Mouse (Mus musculus) forebrain, postnatal 0 days (tissue): ENCODE results near the gene Fbxo41. TPM values are rescaled to one million over a fixed set of nuclear protein-coding genes. Genes with fewer than 3 reads are reported as not detected.

Source experiments
- ATAC-seq: fragments of 200-750 bp; cut with Nextera tagmentation; 2 replicates; pipeline ENCODE4 v1.8.0; 2017; ENCODE audit warnings: mild to moderate bottlenecking, moderate library complexity
- DNase-seq: peaks from one replicate; pipeline ENCODE4 v3.0.0-alpha.2; 2015
- H3K27ac ChIP-seq: fragments of 300-500 bp; sonication (generic); 2 replicates; pipeline ENCODE4 v1.5.1; 2014; ENCODE audit warnings: low read depth, mild to moderate bottlenecking, antibody characterized with exemption, low read length, moderate library complexity, mixed read lengths
- H3K27me3 ChIP-seq: fragments of 300-500 bp; sonication (generic); 2 replicates; pipeline ENCODE4 v1.6.1; 2014; ENCODE audit warnings: mild to moderate bottlenecking, low read length, mixed read lengths; ENCODE audit not compliant: insufficient read depth
- H3K36me3 ChIP-seq: fragments of 300-500 bp; sonication (generic); 2 replicates; pipeline ENCODE4 v1.6.1; 2014; ENCODE audit warnings: mild to moderate bottlenecking, moderate library complexity; ENCODE audit not compliant: insufficient read depth
- H3K4me1 ChIP-seq: fragments of 300-500 bp; sonication (generic); 2 replicates; pipeline ENCODE4 v1.6.1; 2014; ENCODE audit warnings: antibody characterized with exemption; ENCODE audit not compliant: insufficient read depth
- H3K4me2 ChIP-seq: fragments of 300-500 bp; sonication (generic); 2 replicates; pipeline ENCODE4 v1.6.1; 2014; ENCODE audit warnings: low read depth, mild to moderate bottlenecking, moderate library complexity
- H3K4me3 ChIP-seq: fragments of 300-500 bp; sonication (generic); 2 replicates; pipeline ENCODE4 v1.5.1; 2014; ENCODE audit warnings: low read depth, low read length, mixed read lengths
- H3K9ac ChIP-seq: fragments of 300-500 bp; sonication (generic); 2 replicates; pipeline ENCODE4 v1.6.1; 2014; ENCODE audit warnings: mild to moderate bottlenecking
- H3K9me3 ChIP-seq: fragments of 300-500 bp; sonication (generic); 2 replicates; pipeline ENCODE4 v1.6.1; 2016; ENCODE audit warnings: low read length
- CTCF ChIP-seq: sonication (generic); IDR thresholded peaks from 2 replicates; pipeline ENCODE4 v1.5.1; 2016; ENCODE audit warnings: antibody characterized with exemption, control low read depth, low read depth
- WGBS: fragments of 180-500 bp; shearing (Covaris S2); extraction: QIAGEN DNeasy Blood & Tissue Kit; methylation state at CpG from one replicate; pipeline ENCODE4 v1.1.7; 2014; 5-methylcytosine and 5-hydroxymethylcytosine counted together
- polyA plus RNA-seq: library from polyadenylated mRNA; unstranded; fragments of >200 nt; fragmentation: Nextera tagmentation; extraction: Ambion mirVana; gene quantifications from 2 replicates; pipeline ENCODE4 v1.2.1, GENCODE M21; 2015
- total RNA-seq: library from RNA; depleted of rRNA; stranded (reverse); fragments of >200 nt; gene quantifications from 2 replicates; pipeline ENCODE4 v1.2.3, GENCODE M21; 2014

The Fbxo41 gene
- total and polyA plus RNA-seq, 2 experiments from 2014 or later: 11.9 to 46.7 TPM

DNA sequence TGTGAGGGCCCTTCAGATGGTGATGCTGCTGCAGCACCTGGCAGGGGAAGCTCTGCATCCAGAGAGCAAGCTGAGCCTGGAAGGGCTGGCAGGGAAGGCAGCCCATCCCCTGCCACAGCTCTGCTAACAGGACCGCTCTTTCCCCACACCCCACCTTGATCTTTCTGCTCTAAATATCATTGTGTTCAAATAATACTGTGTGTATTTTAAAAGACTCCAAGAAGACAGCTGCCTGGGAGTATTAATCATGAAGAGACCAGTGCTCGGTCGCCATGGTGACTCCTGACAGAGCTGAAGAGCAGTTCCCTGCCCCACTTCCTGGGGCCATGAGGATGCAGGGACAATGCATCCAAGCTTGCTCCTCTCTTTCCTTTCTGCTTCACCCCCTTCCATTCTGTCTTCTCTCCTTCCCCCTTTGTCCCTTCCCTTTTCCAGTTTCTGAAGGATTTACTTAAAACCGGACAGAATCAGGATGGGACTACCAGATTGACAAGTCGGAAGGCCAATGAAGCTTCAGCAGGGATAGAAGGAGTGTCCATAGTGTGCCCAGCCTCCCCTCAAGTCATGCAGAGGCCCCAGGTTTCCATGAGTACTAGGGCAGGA lies 15.4 kb upstream of the Fbxo41 start:
- 35% methylated on average over 5 of the region's 5 CpGs for WGBS
- Histone ChIP-seq H3K4me2 (no peak overlapping the region), H3K9ac (0 out of 2 replicates have a peak overlapping the region, but pooled peaks have one; percentile 22), H3K4me3 (no peak overlapping the region), H3K27ac (peak overlapping the region; percentile 54; the same call in 1 of the 2 replicates), H3K4me1 (0 out of 2 replicates have a peak, but pooled peaks cover 6% of the 10 kb centered on the region), H3K9me3 (no peaks in the 10 kb centered on the region), H3K36me3 (no peaks in the 10 kb centered on the region), H3K27me3 (peaks cover 22% of the 10 kb centered on the region)
- TF ChIP-seq CTCF: no peak
- DNase-seq: peak; percentile 66
- ATAC-seq: peak; percentile 53

DNA sequence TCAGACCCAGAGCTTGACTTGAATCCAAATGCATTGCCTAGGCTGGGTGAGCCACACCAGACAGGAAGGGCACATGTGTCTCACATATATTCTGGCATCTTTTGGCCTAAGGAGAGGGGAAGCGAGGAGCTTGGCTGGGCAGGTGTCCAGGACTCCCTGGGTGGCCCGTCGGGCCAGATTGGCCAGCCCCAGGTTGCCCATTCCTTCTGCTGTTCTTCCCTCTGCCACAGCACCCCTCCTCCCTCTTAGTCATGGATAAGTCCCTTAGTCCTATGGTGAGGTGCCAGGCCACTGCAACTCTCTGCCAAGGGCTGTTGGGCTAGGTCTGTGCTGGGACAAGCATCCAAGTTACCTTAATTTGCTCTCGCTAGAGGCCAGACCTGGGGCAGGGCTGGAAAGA lies 13.1 kb upstream of the Fbxo41 start:
- WGBS: 58% methylated on average over 4 of the region's 4 CpGs
- Histone ChIP-seq H3K9ac (no peak overlapping the region), H3K27ac (no peak overlapping the region), H3K4me1 (0 out of 2 replicates have a peak, but pooled peaks cover 6% of the 10 kb centered on the region), H3K9me3 (no peaks in the 10 kb centered on the region), H3K4me2 (no peak overlapping the region), H3K4me3 (no peak overlapping the region), H3K36me3 (no peaks in the 10 kb centered on the region), H3K27me3 (peaks cover 43% of the 10 kb centered on the region)
- TF ChIP-seq CTCF: no peak
- no peak for ATAC-seq
- no peak for DNase-seq

DNA sequence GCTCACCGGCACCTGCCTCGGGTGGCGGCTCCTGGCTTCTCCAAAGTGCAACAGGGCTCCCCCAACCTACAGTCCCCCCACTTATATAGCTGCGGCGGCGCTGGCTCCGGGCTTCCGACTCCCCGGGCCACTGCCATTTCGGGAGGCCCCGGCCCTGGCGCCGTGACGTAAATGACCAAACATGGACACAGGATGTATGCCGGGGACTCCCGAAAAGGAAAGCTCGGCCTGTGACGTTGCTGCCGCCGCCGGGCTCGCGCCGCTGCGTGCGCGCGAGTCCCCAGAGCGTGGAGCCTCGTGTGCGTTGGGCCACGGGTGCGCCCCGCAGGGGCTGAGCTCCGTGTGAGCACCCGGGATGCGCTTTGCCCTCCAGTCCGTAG lies 10.7 kb upstream of the Fbxo41 start, which contains the start of gene Egr4:
Gene Egr4, minus strand, starts transcription at position 59 of the 380 bp plus-strand sequence.
- no peaks in the 10 kb centered on the region for H3K9me3 ChIP-seq
- H3K9ac ChIP-seq: peak within 1 kb of the TSS; percentile 28
- peak within 1 kb of the TSS; percentile 48 for H3K4me3 ChIP-seq
- peaks cover 52% of the 10 kb centered on the region for H3K27me3 ChIP-seq
- DNase-seq (peak; percentile 90), ATAC-seq (peak; percentile 93)
- H3K4me1 ChIP-seq: 0 out of 2 replicates have a peak, but pooled peaks cover 6% of the 10 kb centered on the region
- under 1% methylated on average over 38 of the region's 38 CpGs for WGBS
- H3K27ac ChIP-seq: no peak within 1 kb of the TSS
- TF ChIP-seq CTCF: peak; percentile 33; the same call in 1 of the 2 replicates
- no peaks in the 10 kb centered on the region for H3K36me3 ChIP-seq
- peak within 1 kb of the TSS; percentile 87 for H3K4me2 ChIP-seq

DNA sequence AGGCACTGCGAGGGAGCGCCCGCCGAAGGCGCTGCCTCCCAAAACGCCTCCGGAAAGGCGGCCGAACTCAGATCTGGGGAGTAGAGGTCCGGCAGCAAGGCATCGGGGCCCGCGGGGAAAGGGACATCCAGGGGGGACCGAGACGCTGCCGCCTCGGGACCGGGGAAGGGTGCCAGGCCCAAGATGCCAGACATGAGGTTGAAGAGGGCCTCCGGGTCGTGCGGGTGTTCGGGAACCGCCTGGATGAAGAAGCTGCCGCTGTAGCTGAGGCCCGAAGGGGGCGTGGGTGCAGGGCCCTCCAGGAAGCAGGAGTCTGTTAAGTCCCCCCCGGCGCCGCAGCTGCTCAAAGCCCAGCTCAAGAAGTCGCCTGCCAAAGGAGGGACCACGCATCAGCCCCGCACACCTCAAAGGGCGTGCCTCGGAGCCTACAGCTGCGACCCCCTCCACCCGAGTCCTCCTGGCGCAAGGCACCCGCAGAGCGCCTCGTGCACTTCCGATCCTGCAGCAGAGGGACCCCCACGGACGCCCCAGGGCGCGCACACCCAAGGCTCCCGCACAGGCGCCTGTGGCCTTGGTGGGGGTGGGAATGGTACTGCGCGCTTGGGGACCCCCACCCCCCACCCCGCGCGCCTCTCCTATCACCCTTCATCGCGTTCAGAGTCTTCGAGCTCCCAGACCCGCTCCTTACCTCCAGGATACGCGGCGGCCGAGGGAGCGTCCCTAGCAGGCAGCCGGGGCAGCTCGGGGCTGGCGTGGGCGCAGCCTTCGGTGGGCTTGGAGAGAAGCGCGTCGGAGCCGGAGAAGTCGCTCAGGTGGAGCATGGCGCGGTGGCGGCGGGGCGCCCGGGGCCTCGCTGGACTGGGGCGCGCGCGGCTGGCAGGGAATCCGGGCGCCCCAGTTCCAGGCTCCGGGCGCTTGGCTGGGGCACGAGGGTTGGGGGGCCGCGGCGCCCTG lies 10.1 kb upstream of the Fbxo41 start:
- peak overlapping the region; percentile 28; the same call in 1 of the 2 replicates for H3K9ac ChIP-seq
- H3K27me3 ChIP-seq: peaks cover 52% of the 10 kb centered on the region
- H3K4me1 ChIP-seq: 0 out of 2 replicates have a peak, but pooled peaks cover under 1% of the 10 kb centered on the region
- 2% methylated on average over 80 of the region's 90 CpGs for WGBS
- peak overlapping the region; percentile 87 for H3K4me2 ChIP-seq
- no peak overlapping the region for H3K27ac ChIP-seq
- no peak for TF ChIP-seq CTCF
- H3K4me3 ChIP-seq: peak overlapping the region; percentile 48
- no peaks in the 10 kb centered on the region for H3K9me3 ChIP-seq
- peak; percentile 29 for ATAC-seq
- DNase-seq: no peak
- H3K36me3 ChIP-seq: no peaks in the 10 kb centered on the region

DNA sequence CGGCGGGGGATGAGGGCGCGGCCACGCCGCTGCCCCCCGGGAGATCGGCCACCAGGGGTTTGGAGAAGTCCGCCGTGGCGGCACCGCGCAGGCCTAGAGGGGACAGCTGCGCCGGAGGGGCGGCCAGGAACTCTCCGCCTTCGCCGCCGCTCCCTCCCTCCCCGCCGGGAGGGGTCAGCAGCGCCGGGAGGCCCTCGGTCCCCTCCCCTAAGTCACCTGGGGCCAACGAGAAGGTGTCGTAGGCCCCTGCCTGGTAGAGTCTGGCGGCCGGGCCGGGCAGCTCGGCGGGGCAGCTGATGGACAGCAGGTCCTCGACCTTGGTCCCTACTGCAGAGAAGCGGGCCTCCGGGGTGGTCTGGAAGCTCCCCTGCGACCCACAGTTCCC lies 9.3 kb upstream of the Fbxo41 start:
- TF ChIP-seq CTCF: no peak
- H3K9me3 ChIP-seq: no peaks in the 10 kb centered on the region
- H3K36me3 ChIP-seq: no peaks in the 10 kb centered on the region
- peak overlapping the region; percentile 87 for H3K4me2 ChIP-seq
- peaks cover 52% of the 10 kb centered on the region for H3K27me3 ChIP-seq
- DNase-seq (no peak), ATAC-seq (no peak)
- WGBS: under 1% methylated on average over 31 of the region's 36 CpGs
- no peak overlapping the region for H3K27ac ChIP-seq
- H3K9ac ChIP-seq: peak overlapping the region; percentile 14; the same call in 1 of the 2 replicates
- peak overlapping the region; percentile 48 for H3K4me3 ChIP-seq
- no peaks in the 10 kb centered on the region for H3K4me1 ChIP-seq

DNA sequence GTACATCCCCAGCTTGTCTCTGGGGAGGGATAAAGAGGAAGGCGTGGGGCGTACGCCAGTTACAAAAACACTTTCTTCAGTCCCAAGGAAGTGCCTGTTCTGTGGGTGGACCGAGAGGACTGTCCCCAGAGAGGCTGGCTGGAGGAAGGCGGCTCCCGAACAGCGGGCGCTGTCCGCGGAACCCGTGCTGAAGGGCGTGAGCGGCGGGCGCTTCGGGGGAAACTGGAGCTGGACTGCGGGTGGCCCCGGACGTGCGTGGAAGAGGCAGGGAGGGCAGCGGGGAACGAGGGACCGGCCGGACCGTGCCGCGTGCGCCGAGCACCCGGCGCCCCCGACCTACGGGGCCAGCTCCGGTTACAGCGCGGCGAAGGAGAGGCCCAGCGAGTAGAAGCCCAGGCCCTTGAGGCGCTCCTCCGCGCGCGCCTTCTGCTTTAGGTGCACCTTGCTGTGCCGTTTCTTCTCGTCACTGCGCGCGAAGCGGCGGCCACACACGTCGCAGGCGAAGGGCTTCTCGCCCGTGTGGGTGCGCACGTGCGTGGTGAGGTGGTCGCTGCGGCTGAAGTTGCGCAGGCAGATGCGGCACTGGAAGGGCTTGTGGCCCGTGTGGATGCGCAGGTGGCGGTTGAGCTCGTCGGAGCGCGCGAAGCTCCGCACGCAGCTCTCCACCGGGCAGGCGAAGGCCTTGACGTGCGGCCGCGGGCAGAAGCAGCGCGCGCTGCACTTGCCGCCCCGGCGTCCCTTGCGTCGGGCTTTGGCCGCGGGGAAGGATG lies 8.7 kb upstream of the Fbxo41 start:
- 4% methylated on average over 78 of the region's 88 CpGs for WGBS
- ATAC-seq (no peak), DNase-seq (peak; percentile 26)
- peak overlapping the region; percentile 48 for H3K4me3 ChIP-seq
- no peaks in the 10 kb centered on the region for H3K4me1 ChIP-seq
- peak overlapping the region; percentile 14; the same call in 1 of the 2 replicates for H3K9ac ChIP-seq
- peaks cover 52% of the 10 kb centered on the region for H3K27me3 ChIP-seq
- H3K9me3 ChIP-seq: no peaks in the 10 kb centered on the region
- H3K4me2 ChIP-seq: peak overlapping the region; percentile 87
- TF ChIP-seq CTCF: no peak
- no peak overlapping the region for H3K27ac ChIP-seq
- H3K36me3 ChIP-seq: no peaks in the 10 kb centered on the region
